Mouse (Mus musculus) myocyte (in vitro differentiated cells): ENCODE results near the gene Spata33.

Experiments used
- CEBPB ChIP-seq: IDR thresholded peaks from 2 replicates; pipeline ENCODE4 v1.6.1; 2011; ENCODE audit warnings: mild to moderate bottlenecking, moderate library complexity; ENCODE audit not compliant: poor library complexity, insufficient read depth, severe bottlenecking
- E2F4 ChIP-seq: IDR thresholded peaks from one replicate; pipeline ENCODE4 v1.6.1; 2011; ENCODE audit warnings: mild to moderate bottlenecking, control low read depth, moderate library complexity; ENCODE audit not compliant: insufficient read depth
- MAX ChIP-seq: IDR thresholded peaks from one replicate; pipeline ENCODE4 v1.6.1; 2011; ENCODE audit warnings: low read depth, mild to moderate bottlenecking, control low read depth
- MYOD1 ChIP-seq, 3 experiments: IDR thresholded peaks; one replicate each; pipeline ENCODE4 v1.6.1; 2011; ENCODE audit warnings: control low read depth in 2 of 3, low read depth in 2 of 3, mild to moderate bottlenecking in 2 of 3, moderate library complexity in 1 of 3; ENCODE audit not compliant: insufficient read length in 2 of 3, control insufficient read depth in 1 of 3
- MYOG ChIP-seq, 3 experiments: IDR thresholded peaks; one replicate each; pipeline ENCODE4 v1.6.1; 2011; ENCODE audit warnings: control low read depth in 2 of 3, low read depth in 2 of 3, mild to moderate bottlenecking in 2 of 3; ENCODE audit not compliant: insufficient read length in 2 of 3, control insufficient read depth in 1 of 3, insufficient read depth in 1 of 3
- POLR2A ChIP-seq: IDR thresholded peaks from one replicate; pipeline ENCODE4 v1.6.1; 2011; ENCODE audit warnings: low read depth, mild to moderate bottlenecking, control low read depth, moderate library complexity; ENCODE audit not compliant: insufficient read length
- POLR2AphosphoS2 ChIP-seq: IDR thresholded peaks from one replicate; pipeline ENCODE4 v1.6.1; 2011; ENCODE audit warnings: low read depth, control low read depth; ENCODE audit not compliant: insufficient read length
- REST ChIP-seq: IDR thresholded peaks from one replicate; pipeline ENCODE4 v1.6.1; 2011; ENCODE audit warnings: mild to moderate bottlenecking, control low read depth, moderate library complexity; ENCODE audit not compliant: insufficient read depth, insufficient read length
- SRF ChIP-seq: IDR thresholded peaks from one replicate; pipeline ENCODE4 v1.6.1; 2011; ENCODE audit warnings: low read depth; ENCODE audit not compliant: control insufficient read depth, insufficient read length
- TCF12 ChIP-seq: IDR thresholded peaks from one replicate; pipeline ENCODE4 v1.6.1; 2011; ENCODE audit warnings: mild to moderate bottlenecking, control low read depth; ENCODE audit not compliant: poor library complexity, insufficient read depth, severe bottlenecking
- TCF3 ChIP-seq: IDR thresholded peaks from one replicate; pipeline ENCODE4 v1.6.1; 2011; ENCODE audit warnings: low read depth, control low read depth; ENCODE audit not compliant: insufficient read length
- USF1 ChIP-seq: IDR thresholded peaks from one replicate; pipeline ENCODE4 v1.6.1; 2011; ENCODE audit warnings: low read depth, mild to moderate bottlenecking, control low read depth, moderate library complexity

DNA sequence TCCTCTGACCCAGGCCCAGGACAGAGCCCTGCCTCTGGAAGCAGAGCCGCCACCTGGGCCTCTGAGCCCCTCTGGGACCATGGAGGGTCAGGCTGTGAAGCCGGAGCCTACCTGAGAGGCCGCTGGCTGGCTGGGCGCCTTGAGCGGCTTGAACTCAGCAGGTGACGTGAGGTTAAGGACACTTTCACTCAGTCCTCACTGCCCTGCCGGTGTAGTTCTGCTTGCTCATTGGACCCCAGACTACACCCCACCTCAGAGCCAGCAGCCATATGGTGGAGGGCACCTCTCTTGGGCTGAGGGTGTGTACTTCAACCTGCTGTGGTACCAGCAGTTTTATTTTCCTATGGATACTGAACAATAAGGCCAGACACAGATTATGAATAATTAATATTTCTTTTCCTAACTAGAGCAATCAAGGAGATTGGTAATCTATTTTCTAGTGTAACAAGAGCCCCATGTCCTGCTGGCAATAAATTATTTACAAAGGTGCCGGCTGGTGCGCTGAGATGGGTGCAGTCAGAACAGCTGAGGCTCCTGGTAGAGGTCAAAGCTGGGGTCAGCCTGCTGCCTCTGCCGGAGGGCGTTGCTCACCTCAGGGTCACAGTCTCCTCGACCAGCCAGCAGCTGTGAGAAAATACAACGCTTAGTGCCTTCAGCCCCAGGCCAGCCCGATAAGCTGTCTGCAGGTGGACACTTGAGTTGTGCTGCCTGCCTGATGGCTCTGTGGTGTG is 55.5 kb downstream of the Spata33 start:
- TF ChIP-seq E2F4 (no peak), POLR2A (no peak), USF1 (no peak), REST (no peak), MYOD1 (IDR thresholded peaks at IDR 0.05; ENCODE audit: control insufficient read depth in 1 of 3, insufficient read length in 2 of 3, low read depth in 2 of 3) (no peak), SRF (no peak), MAX (no peak), TCF3 (no peak), MYOG (IDR thresholded peaks at IDR 0.05; ENCODE audit: control insufficient read depth in 1 of 3, insufficient read depth in 1 of 3, insufficient read length in 2 of 3, low read depth in 2 of 3) (peak in 1 of 3 experiments; percentile 28), CEBPB (no peak), TCF12 (no peak), POLR2AphosphoS2 (peak; percentile 2)
